Mouse (Mus musculus) left cerebral cortex, adult 2 months (tissue): ENCODE results near the gene Olfr358. TPM values are rescaled to one million over a fixed set of nuclear protein-coding genes. Genes with fewer than 3 reads are reported as not detected.

ENCODE experiments used
- DNase-seq, 2 experiments: peaks; one replicate each; pipeline ENCODE4 v3.0.0; 2021 to 2022; ENCODE audit warnings: low spot score in 2 of 2, mixed read lengths in 1 of 2; ENCODE audit errors: extremely low spot score in 1 of 2
- H3K27ac ChIP-seq: fragments of 200-600 bp; 2 replicates; pipeline ENCODE4 v1.8.1; 2022
- H3K4me3 ChIP-seq: fragments of 200-600 bp; 2 replicates; pipeline ENCODE4 v1.8.1; 2022
- CTCF ChIP-seq: fragments of 200-600 bp; IDR thresholded peaks from 2 replicates; pipeline ENCODE4 v1.8.1; 2022; ENCODE audit warnings: antibody characterized with exemption, mild to moderate bottlenecking, moderate library complexity
- intact Hi-C: fragments of 180-260 bp; cut with DNase I; formaldehyde crosslinking; loops from one replicate; pipeline ENCODE4 v1.15.1; 2025
- long read RNA-seq, 2 experiments: library from polyadenylated mRNA; stranded (forward); transcript quantifications; one replicate each; pipeline ENCODE4 v2.0.0; 2021; ENCODE audit warnings: borderline mapping rate in 2 of 2
- total RNA-seq, 2 experiments: library from RNA; stranded (reverse); gene quantifications; 2 replicates each; pipeline ENCODE4 v1.2.3; 2021

Olfr358 gene
- total RNA-seq, result not detected
- long read RNA-seq, experiment 1, result 0 reads
- long read RNA-seq, experiment 2, result 0 reads

DNA sequence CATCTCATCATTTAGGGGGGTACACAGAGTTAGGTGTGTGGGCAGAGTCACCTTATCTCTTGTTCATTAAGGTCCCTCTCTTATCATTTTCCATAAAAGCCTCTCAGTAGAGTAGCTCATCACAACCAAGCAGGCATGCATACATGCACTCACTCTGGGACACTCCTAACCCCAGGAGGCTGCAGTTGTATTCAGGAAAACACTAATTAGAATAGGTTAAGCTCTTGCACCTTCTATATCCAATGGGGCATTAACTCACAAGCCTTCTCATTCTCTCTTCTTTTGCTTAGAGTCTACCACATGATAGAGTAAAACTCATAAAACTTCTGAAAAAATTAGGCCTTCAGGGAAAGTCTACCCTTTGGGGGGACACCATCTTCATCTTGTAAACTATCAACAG is at the start of gene Olfr358:
Olfr358 (minus strand) TSS at position 101 of the 400 bp plus-strand sequence.
- DNase-seq, result no peak
- intact Hi-C loops, result no loop called here
- Histone ChIP-seq H3K4me3 (no peak within 1 kb of the TSS), H3K27ac (no peak within 1 kb of the TSS)
- TF ChIP-seq CTCF, result no peak

DNA sequence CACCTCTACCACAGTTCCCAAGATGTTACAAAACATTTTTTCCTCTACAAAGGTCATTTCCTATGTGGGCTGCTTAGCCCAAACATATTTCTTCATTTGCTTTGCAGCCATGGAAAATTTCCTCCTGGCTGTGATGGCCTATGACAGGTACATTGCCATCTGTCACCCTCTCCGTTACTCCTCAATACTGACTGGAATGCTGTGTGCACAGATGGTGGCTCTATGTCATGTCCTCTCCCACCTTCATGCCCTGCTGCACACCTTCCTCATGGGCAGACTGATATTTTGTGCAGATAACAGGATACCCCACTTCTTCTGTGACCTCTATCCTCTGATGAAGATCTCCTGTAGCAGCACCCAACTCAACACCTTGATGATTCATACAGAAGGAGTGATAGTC is 12.1 kb downstream of the Olfr358 start:
- no peak for DNase-seq
- intact Hi-C loops, result no loop called here
- no peak for TF ChIP-seq CTCF
- Histone ChIP-seq H3K4me3 (no peak overlapping the region), H3K27ac (no peak overlapping the region)

DNA sequence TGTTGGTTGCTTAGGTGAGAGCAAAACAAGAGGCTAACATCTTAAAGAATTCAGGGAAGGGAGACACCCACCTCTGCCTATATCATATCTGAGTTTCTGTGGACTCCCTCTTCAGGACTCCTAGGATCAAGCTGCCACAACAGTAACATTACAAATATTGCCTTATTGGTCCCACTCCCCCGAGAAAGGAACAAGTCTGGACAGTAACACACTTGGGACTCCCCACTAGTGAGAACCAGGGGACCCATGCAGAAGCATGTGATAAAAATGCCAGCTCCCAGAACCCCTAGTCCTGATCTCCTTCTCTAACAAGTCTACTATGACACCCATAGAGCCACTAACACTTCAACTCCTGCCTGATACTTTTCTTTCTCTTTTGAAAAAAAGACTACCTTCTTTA is 15.6 kb downstream of the Olfr358 start, which contains the start of gene Olfr357:
Olfr357 (plus strand) TSS at position 301 of the 400 bp plus-strand sequence.
- no peak within 1 kb of the TSS for H3K4me3 ChIP-seq
- DNase-seq, result no peak
- no peak for TF ChIP-seq CTCF
- intact Hi-C loops, result no loop called here
- no peak within 1 kb of the TSS for H3K27ac ChIP-seq

Other genes with a start within 250 kb of the Olfr358 start
- gene Olfr348, start 225.1 kb downstream of the Olfr358 start, total RNA-seq, result not detected
- gene Olfr50, start 218.8 kb downstream of the Olfr358 start, total RNA-seq, result not detected
- not detected for gene Olfr3, start 192.3 kb downstream of the Olfr358 start, total RNA-seq
- not detected for gene Olfr350, start 163.0 kb downstream of the Olfr358 start, total RNA-seq
- gene Olfr351, start 146.7 kb downstream of the Olfr358 start, total RNA-seq, result not detected
- not detected for gene Olfr352, start 140.9 kb downstream of the Olfr358 start, total RNA-seq
- not detected for gene Olfr353, start 116.4 kb downstream of the Olfr358 start, total RNA-seq
- not detected for gene Olfr354, start 103.7 kb downstream of the Olfr358 start, total RNA-seq
- not detected for gene Olfr355, start 80.4 kb downstream of the Olfr358 start, total RNA-seq
- not detected for gene Olfr356, start 72.2 kb downstream of the Olfr358 start, total RNA-seq
- gene Olfr357, start 15.5 kb downstream of the Olfr358 start, total RNA-seq, result not detected
- gene Olfr360, start 56.4 kb upstream of the Olfr358 start, total RNA-seq, result not detected
- not detected for gene Olfr361, start 80.0 kb upstream of the Olfr358 start, total RNA-seq
- gene Olfr362, start 108.6 kb upstream of the Olfr358 start, total RNA-seq, result not detected
- gene Olfr364-ps1, start 130.0 kb upstream of the Olfr358 start, total RNA-seq, result not detected
- under 1 TPM in 1 of 2 experiments, not detected in 1; 0.09 TPM for gene Olfr365, start 178.9 kb upstream of the Olfr358 start, total RNA-seq
- not detected for gene Olfr366, start 202.2 kb upstream of the Olfr358 start, total RNA-seq